Mouse (Mus musculus) c-Kit-positive CD71-positive TER-119-negative erythroid progenitor cells, embryonic 14.5 days (primary cell): ENCODE measurements around the gene Htr7.

Source experiments
- DNase-seq: peaks from one replicate; pipeline ENCODE4 v3.0.0-alpha.2; 2013; ENCODE audit warnings: low read depth

The Htr7 gene

DNA sequence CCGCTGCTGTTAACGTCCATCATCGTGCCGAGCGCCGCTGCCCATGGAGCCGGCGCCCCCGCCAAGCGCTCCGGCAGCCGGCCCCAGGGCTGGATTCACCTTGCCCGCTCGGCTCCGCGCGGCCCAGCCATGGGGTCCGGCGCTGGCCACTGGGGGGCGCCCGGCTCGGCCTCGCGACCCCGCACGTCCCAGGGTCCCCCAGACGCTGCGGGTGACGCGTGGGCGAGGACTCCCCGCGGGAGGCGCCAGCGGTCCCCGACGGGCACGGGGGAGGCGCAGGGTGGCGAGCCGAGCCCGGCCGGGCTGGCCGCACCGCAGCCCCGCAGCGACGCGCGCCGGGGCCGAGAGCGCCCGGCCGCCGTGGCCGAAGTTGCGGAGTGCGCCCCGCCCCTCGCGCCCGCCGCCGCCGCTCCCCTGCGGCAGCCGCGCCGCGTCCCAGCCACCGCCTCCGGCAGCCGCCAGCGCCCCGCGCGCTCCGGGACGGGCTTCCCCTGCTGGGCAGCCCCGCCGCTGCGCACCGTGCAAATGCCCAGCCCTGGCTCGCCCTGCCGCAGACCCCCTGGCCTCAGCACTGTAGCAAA, at the start of gene Htr7:
Htr7 (minus strand) TSS at position 277 of the 581 bp plus-strand sequence.
- DNase-seq, result no peak

DNA sequence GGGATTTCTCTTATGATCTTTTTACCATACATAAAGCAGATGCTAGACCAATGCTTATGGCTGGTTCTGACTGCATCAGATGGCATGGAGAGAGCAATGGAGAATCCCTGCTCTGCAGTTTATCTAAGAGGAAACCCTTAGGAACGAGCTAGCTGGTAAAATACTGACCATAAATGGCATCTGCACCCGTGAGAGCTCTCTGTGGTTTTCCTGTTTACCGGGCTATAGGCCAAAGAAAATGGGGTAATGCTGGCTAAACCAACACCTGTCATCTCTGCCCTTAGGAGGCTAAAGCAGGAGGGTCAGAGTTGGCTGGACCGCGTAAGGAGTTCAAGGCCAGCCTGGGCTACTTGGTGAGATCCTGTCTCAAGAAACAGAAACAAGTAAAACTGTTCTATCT, 46.6 kb upstream of the Htr7 start:
- DNase-seq, result no peak

DNA sequence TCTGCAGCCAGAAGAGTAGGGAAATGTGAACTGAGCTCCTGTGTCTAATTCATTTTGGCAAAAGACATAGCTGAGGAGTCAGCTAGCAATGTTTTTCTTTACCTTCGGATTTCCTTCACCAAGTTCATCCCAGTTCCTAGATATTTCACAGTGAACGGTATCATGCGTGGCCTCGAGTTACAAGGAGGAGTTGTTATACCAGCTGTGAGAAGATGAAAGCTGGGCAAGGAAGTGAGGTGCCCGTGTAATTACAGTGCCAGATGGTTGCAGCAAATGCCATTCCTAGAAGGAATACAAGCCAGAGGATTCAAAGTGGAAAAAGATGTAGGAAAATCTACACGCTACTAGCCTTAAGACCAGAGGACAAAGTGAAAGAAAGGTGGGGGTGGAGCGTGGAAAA, 41.6 kb upstream of the Htr7 start:
- no peak for DNase-seq

DNA sequence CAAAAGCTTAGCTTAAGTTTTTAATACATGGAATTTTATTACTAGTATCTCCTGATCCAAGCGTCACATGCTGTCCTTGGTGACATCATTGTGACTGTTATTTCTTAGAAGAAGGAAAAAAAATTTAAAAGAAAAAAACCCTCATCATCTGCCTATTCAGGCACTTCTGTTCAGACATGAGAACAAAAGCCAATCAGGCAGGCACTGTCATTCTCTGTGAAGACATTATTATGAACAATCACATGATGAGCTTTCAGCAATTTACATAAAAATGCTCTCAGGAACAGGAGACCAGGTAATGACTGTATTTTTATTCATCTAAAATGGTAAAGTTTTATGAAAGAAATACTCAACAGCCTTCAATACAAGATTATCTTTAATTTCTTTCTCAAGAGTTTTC, 41.0 kb upstream of the Htr7 start:
- DNase-seq, result no peak

DNA sequence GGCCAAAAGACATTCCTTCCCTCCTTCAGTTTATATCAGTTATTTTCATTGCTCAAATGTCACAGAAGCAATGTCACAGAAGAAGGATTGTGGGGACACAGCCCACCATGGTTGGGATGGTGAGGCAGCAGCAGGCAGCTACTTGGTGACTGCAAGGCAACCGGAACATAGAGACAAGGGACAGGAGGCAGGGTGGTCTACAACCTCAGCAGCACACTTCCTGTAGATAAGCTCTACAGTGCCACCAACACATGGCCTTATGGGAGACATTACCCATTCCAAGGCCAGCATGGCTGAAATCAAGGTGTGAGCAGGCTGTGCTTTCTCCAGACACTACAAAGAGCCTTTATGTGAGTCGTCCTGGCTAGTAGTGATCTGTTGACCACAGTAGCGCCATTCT, 39.9 kb upstream of the Htr7 start:
- DNase-seq, result no peak

DNA sequence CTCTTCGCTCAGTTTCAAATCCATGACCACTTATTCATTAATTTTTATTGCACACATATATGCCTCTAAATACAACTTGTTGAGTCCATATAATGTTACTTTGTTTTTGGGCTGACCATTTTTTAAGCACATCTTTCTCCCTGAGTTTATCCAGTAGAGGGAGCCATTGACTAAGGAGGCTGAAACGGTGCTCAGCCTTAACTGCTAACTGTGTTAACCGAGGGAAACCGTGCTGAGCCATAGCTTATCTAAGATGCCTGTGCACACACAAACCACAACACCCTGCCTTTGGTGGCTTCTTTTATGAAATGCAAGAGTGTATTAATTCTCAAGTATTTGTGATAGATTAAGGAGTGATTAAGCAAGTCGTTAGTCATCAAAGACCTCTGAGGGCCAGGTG, 33.5 kb upstream of the Htr7 start:
- peak; percentile 41 for DNase-seq

DNA sequence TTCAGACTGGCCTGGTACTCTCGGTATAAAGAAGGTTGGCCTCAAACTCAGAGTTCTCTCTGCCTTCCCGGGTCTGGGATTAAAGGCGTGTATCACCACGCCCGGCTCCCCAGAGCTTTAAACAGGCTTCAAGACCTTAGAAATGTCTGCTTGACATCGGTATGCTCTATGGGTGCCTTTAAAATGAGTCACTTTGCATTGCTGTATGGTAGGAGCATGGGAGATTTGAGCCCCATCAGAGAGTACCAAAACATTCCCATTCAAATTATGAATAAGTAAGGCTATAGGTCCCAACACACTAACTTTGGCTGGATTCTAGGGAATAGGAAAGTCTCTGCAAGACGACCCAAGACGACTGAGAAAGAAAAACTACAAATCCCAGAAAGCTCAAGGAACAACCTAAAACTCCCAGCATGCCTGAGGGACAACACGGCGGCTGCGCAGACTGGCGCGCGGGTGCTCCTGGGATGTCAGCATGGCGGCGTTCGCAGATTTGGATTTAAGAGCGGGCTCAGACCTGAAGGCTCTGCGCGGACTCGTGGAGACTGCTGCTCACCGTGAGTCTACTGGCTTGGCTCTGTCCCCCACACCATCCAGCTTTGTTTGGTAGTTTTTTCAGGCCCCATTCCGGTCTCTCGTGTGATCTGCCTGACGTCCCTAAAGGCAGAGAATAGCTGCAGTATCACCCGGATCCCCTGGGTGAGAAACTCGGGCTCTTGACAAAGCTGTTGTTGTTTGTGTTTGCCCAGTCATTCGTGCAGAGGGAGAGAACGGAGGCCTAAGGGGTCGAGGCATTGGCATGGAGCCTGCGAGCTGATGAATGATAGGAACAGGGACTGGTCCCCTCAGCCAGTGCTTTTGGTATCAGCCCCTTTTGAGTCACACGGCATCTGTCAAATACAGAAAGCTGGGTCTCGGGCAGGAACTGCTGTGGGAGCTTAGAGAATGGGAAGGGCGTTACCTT, 26.2 kb upstream of the Htr7 start, which contains the start of gene Rpp30:
Rpp30 (plus strand) TSS at position 455 of the 964 bp plus-strand sequence.
- peak; percentile 75 for DNase-seq

DNA sequence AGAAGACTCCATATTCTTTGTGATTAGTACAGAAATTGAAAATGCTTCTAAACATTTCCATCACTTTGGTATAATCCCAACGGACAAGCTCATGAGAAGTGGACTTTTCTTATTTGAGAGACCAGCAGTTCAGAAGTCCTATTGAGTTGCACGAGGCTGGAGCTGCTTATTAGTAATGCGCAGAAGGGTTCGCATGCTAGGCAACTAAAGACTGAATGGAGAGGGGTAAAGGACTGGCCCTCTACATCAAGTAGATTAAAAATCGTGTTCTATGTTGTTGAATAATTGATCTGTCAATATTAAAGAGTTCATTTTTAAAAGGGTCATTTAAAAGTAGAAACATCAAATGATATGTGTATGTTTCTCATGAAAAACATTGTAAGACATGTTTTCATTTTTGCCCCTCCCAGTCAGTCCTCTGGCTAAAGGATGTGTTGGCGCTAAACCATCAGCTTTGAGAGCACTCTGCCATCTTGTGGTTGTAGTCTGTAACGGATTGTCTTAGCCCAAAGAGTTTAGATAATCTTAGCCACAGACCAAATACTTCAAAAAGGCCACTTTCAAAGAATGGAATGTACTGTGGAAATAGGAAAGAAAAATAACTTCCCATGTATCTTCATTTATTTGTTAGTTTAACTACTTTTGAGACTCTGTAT, 25.4 kb upstream of the Htr7 start:
- DNase-seq, result peak; percentile 64

DNA sequence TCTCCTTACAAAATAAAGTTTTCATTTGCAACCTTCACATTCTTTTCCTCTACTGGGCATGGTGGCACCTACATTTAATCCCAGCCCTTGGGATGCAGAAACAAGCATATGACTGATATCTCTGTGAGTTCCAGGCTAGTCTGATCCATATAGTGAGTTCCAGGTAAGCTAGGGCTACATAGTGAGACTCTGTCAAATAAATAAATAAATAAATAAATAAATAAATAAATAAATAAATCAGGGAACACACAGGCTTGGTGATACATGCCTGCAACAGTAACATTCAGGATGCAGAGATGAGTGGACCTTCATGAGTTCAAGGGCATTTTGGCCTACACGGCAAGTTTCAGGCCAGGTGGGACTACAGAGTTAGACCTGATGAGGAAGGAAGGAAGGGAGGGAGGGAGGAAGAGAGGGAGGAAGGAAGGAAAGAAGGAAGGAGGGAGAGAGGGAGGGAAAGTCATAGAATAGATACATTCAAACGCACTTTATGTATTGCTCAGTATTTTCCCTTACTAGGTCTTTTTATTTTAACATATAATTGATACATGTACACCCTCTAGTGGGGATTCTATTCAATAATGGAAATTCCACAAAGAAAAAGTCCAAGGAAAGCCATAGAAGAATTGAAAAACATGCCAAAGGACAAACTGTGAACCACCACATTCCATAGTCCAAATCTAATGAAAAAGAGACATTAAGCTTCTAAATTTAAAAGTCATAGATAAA, 5.7 kb upstream of the Htr7 start:
- no peak for DNase-seq

DNA sequence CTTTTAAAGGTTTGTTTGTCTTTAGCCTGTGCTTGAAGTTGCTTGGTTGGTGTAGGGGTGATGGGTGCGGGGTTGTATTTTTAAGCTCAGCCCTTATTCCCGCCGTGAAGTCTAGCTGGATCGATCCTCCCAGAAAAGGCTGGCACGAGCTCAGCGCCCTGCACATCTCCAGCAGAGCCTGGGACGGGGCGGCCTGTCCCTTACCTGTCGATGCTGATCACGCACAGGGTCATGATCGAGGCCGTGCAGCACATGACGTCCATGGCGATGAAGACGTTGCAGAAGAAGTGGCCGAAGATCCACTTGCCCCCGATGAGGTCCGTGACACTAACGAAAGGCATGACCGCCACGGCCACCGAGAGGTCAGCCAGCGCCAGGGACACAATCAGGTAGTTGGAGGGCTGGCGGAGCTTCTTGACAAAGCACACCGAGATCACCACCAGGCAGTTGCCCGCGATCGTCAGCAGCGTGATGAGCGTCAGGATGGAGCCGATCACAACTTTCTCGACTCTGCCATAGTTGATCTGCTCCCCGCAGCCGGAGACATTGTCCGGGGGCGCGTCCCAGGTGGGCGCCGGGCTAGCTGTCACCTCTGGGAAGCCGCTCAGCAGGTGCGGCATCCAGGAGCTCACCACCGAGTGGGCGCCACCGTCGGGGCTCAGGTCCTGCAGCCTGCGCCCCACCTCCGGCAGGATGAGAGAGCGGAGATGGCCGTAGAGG, 645 bp downstream of the Htr7 start:
- DNase-seq, result no peak

DNA sequence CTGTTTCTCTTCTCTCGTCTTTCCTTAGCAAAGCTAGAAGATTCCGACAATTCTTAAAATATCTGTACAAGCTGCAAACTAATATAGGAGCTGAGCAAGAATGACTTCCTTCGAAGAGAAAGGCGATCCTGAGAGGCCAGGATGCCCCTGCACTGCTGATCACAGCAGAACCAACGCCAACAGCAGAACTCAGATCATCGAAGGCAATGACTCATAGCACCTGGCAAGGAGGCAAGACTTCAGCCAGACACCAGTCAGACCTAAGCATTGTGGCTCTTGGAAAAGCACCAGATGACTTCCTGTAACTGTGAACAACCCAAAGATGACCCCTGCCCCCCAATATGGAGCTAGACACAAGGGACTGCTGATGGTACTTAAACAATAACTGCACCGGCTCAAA, 11.3 kb downstream of the Htr7 start:
- DNase-seq, result no peak

DNA sequence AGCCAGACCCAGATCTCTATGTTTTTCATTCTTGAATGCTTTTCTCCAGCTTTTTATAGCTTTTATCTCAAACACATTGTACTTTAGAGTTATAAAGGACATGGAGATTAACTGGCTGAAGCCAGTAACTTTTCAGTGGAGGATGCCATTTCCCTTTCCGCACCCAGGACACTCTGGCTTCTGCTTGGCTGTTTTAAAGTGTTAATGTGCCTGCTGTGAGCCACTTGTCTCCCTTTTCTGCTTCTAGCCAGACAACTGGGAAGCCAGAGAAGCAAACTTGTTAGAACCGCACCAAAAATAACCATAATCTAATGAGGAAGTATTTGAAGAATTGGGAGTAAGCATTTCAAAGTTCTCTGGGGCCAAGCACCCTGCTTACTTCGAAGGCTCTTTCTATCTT, 42.5 kb downstream of the Htr7 start:
- DNase-seq, result no peak

DNA sequence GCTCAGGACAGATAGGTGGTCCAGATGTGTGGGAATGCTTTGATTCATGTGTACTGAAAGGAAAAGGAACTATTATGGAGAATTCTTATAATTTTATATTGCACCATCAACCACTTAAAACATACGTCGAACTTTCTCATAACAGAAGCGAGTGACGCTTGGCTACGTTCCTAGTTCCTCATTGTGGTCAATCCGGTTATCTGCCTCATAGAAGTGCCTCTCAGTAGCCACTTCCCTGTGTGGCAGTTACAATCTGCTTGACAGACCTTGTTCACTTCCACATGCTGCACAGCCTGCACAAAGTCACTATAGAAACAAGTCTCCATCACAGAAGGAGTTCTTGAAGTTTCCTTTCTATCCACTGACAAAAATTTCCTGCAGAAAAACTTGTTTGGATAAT, 51.0 kb downstream of the Htr7 start:
- DNase-seq, result no peak

DNA sequence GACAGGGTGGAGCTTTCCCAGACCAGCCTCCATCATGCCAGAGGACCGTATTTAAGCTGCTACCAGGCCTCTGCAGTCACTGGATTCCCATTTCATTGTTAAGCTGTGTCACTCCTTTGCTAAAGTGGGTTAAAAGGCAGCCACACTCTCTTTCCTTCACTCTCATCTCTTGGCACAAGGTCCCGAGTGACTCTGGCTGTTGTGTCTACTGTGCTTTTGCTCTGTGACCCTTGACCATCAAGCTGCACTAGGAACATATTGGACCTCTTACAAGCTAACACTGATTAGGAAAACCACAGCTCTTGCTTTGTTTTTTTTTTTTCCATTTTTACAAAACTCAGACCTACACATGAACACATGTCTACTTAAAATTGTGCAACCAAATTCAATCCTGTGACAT, 52.3 kb downstream of the Htr7 start:
- DNase-seq, result no peak

DNA sequence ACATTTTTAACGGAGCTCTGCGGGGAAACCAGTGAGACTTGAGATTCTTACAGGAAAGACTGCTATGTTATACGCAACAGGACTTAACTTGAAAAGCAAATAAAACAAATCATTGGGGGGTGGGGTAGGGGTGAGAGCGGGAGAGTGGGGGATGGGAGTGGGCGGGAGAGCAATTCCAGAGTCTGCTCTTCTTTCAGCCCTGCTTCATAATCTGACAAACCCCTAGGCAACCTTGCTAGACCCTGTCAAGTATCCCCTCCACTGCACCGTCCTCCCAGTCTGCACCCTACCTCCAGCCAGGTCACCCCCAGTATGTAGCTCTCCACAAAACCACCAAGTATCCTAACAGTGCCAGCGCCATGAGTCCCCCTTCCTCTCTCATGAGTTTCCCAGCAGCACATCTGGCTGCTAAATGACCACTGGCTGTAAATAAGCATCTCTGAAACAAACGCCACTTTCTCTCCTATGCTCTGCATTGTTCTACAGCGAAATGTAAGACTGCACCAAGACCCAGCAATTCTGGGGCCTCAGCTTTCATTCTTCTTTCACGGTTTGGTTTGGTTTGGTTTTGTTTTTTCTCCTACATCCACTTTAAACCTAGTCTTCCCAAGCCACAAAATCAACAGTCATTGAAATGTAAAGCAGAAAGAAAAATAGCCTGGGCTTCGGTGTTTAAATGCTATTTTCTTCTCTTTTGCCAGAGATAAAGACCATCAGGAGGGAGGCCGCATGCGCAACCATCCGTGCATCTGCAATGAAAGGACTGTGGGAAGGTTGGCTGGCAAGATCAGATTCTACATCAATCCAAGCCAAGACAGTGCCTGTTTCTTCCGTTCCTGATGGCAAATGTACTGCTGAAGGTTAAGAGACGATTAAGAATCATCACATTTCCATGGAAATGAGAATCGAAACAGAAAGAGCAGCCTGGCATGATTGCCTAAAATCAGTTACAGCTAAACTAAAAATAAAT, 54.5 kb downstream of the Htr7 start:
- DNase-seq, result no peak

DNA sequence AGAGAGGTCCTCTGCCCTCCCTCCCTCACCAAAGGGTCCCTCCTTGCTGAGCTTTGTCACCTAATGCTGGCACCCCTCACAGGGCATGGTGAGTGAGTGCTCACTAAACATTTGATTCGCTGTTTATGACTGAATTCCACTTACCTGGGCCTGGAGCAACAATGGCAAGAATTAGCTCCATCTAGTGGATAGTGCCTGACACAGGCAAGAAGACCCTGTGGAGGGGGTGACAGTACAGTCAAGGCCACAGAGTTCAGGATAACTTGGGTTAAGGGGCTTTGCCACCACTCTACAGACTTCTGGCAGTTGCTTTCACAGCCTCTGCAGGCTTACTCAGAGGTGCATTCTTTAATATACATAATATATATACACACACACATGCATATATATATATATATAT, 55.8 kb downstream of the Htr7 start:
- DNase-seq, result no peak

DNA sequence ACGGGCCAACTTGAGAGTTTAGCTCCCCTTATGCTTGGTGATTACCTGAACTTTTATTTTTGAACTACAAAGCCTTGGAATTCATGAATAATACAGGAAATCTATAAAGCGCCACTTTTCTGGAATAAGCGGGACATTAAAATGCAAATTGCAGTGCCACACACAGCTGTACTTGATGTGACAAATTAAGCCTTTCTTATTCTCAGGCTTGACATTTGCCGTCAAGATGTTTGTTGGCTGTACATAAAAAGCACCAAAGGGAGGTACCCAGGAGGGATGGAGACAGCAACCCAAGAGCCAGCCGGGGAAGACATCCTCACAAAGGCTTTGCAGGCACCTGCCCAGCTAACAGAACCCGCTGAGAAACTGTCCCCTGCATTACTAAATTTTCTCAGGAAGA, 56.4 kb downstream of the Htr7 start:
- DNase-seq, result no peak

DNA sequence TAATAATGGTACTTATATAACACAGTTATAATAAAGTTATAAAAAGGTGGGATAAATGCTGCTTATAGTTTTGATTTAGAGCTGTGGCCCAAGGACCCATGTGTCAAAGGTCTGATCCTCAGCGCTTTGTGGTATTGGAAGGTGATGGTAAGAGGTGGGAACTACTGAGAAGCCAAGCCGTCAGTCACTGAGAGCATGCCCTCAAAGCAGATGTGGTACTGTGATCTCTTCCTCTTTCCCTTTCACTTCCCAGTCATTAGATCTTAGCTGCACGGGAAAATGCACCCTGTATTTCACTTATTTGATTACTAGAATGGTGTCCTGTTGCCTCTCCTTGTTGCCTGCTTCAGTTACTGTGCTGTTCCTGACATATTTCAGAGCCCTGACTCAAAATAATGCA, 59.9 kb downstream of the Htr7 start:
- no peak for DNase-seq

DNA sequence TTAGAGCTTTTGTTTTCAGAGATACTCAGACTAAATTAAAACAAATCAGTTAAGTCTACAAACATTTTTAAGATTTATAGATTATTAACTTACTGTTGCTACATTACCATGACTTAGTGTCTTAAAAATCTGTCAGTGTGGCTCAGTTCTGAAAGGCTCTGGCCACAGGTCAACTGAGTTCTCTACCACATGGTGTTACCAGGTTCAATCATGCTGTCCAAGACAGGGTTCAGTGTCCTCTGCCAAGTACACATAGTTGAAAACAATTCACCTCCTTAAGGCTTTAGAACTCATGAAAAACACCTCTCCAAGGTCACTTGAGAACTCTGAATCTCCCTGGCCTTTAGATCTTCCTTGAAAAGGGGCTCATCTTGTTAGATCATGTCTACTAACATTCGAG, 69.8 kb downstream of the Htr7 start:
- DNase-seq, result no peak

DNA sequence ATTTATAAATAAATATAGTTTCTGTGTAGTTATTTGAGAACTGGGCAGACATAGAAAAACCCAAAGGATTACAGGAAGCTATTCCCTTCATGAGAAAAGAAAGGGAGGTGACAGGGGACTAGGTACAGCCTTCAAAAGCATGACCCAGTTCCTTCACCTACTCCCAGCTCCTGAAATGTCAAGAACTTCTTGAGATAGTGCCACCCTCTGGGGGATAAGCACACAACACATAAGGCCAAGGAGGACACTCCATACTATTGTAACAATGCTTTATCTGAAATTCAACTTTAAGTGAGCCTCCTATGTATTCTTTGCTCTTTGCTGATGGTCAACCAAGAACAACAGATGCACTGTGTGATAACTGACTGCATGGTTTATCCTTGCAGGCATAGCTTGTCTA, 82.6 kb downstream of the Htr7 start:
- DNase-seq, result no peak

DNA sequence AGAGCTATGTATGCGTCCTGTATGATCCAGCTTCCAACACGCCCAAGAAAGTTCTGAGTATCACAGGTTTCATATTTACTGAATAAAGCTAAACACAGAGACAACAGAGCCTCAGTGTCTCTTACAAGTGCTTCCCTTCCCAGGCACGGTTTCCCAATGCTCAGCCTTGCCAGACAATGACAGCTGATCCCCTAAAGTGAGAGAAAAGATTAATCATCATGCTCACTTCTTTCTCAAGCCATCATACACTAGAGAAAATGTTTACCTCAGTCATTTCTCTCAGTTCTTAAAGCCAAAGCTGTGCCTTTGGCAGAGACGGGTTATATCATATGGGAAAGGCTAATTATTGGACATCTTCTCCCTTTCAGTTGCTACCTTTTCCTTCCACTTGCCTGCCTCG, 99.7 kb downstream of the Htr7 start:
- no peak for DNase-seq
